Comparison of ENCODE assay signal across 10 mouse cellular contexts in the genomic region with DNA sequence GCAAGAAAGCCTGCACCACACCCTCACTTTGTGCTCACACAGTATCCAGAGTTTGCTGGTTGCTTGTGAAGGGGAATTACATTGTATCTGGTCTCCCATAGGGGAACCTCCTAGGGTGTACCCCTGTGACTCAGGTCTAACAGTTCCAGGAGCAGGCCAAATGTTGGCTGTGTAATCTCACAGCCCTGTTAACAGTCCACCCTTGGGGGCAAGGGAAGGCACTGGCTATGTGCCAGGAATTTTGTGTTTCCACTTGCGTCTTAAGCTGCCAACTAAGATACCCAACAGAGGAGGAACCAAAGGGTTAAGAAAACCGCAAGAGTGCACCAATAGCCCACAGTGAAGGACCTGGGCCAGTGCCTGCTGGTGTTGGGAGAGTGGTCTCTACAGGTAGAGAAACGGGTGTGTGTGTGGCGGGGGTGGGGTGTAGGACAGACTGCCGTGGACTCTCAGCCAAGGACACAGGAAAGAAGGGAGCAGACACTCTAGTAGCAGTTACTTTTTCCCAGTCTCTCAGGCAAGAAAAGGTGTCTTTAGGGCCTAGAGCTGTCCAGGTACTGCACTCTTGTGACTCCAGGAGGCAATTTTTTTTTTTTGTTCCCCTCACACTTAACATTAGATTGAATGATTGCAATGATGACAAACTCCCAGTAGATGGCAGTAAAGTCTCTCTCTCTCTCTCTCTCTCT. TPM values are rescaled to one million over a fixed set of nuclear protein-coding genes. Genes with fewer than 3 reads are reported as not detected.
A peak's percentile ranks its signal among the peaks of the same experiment; 100 is the strongest.
DNase-seq lines count a peak whose midpoint lies in the region; ATAC-seq and TF ChIP-seq lines count a peak whose summit lies in the region.
"Had no signal": no experiment of that assay in that cellular context is flagged by ENCODE, and none has a peak within 500 bp of the region (broad histone marks: within the 10 kb centered on the region; RNA-seq: fewer than 3 reads in every experiment).

No protein-coding gene starts in this region.

- no peak overlapping the region for H3K4me2 ChIP-seq in forebrain, embryonic 11.5 days (ENCODE audit: low read depth, low read length, severe bottlenecking)
- no peak overlapping the region for H3K4me2 ChIP-seq in forebrain, embryonic 12.5 days
- no peak overlapping the region for H3K4me2 ChIP-seq in midbrain, embryonic 11.5 days
- H3K4me2 ChIP-seq in midbrain, embryonic 16.5 days (ENCODE audit: low read length) = no peak overlapping the region
- H3K4me2 ChIP-seq in heart, embryonic 16.5 days (ENCODE audit: low read depth, low read length) = peak overlapping the region; percentile 49
- no peak overlapping the region for H3K4me2 ChIP-seq in stomach, postnatal 0 days (replicated peaks; ENCODE audit: low read depth)
- H3K4me2 ChIP-seq: stomach, embryonic 15.5 days had no signal

- no peak for ATAC-seq in forebrain, embryonic 11.5 days (replicated peaks; ENCODE audit: low FRiP score)
- ATAC-seq in forebrain, embryonic 12.5 days (ENCODE audit: low FRiP score) = no peak
- peak; percentile 38 for ATAC-seq in midbrain, embryonic 11.5 days (ENCODE audit: low FRiP score)
- ATAC-seq in midbrain, embryonic 16.5 days = no peak
- 0 out of 2 replicates have a peak, but pooled peaks have one; percentile 7 for ATAC-seq in heart, embryonic 16.5 days (replicated peaks; ENCODE audit: extremely low read depth, insufficient read depth, low FRiP score)
- ATAC-seq in stomach, postnatal 0 days (ENCODE audit: low FRiP score, low TSS enrichment) = peak; percentile 31

- TF ChIP-seq CTCF in stomach, postnatal 0 days (IDR thresholded peaks at IDR 0.05; ENCODE audit: low read depth) = peak; percentile 68

- no peaks in the 10 kb centered on the region for H3K9me3 ChIP-seq in forebrain, embryonic 11.5 days (ENCODE audit: control insufficient read depth, low read length)
- no peaks in the 10 kb centered on the region for H3K9me3 ChIP-seq in forebrain, embryonic 12.5 days
- H3K9me3 ChIP-seq in midbrain, embryonic 11.5 days (ENCODE audit: control insufficient read depth, low read length) = no peaks in the 10 kb centered on the region
- H3K9me3 ChIP-seq in midbrain, embryonic 16.5 days (replicated peaks; ENCODE audit: control insufficient read depth, low read length, poor library complexity, severe bottlenecking) = no peaks in the 10 kb centered on the region
- 0 out of 2 replicates have a peak, but pooled peaks cover 2% of the 10 kb centered on the region for H3K9me3 ChIP-seq in heart, embryonic 16.5 days (replicated peaks; ENCODE audit: control insufficient read depth, low read length)
- H3K9me3 ChIP-seq in stomach, postnatal 0 days (ENCODE audit: control insufficient read depth, low read length) = no peaks in the 10 kb centered on the region
- H3K9me3 ChIP-seq: stomach, embryonic 15.5 days had no signal

- DNase-seq in forebrain, embryonic 11.5 days (ENCODE audit: low spot score) = peak; percentile 49
- DNase-seq in midbrain, embryonic 11.5 days (ENCODE audit: low spot score, missing footprints) = peak; percentile 91
- DNase-seq in stomach, postnatal 0 days (ENCODE audit: low spot score) = no peak
- no peak for DNase-seq in lung, adult 18-20 months
- DNase-seq in spleen, postnatal 4 days (ENCODE audit: low spot score in 2 of 2) = no peak
- DNase-seq: layer of hippocampus, postnatal 36 days had no signal

- no peak overlapping the region for H3K9ac ChIP-seq in forebrain, embryonic 11.5 days (ENCODE audit: low read length)
- H3K9ac ChIP-seq in forebrain, embryonic 12.5 days = no peak overlapping the region
- no peak overlapping the region for H3K9ac ChIP-seq in midbrain, embryonic 11.5 days (ENCODE audit: low read length)
- H3K9ac ChIP-seq in midbrain, embryonic 16.5 days (ENCODE audit: low read depth, low read length) = no peak overlapping the region
- H3K9ac ChIP-seq in heart, embryonic 16.5 days (ENCODE audit: low read length) = peak overlapping the region; percentile 49
- no peak overlapping the region for H3K9ac ChIP-seq in stomach, postnatal 0 days (ENCODE audit: low read length)
- H3K9ac ChIP-seq: stomach, embryonic 15.5 days had no signal

- no peak for TF ChIP-seq EP300 in stomach, postnatal 0 days (optimal IDR thresholded peaks at IDR 0.05)

- H3K27ac ChIP-seq in forebrain, embryonic 11.5 days (ENCODE audit: low read depth, low read length) = no peak overlapping the region
- H3K27ac ChIP-seq in forebrain, embryonic 12.5 days = no peak overlapping the region
- no peak overlapping the region for H3K27ac ChIP-seq in midbrain, embryonic 11.5 days (ENCODE audit: low read depth, low read length)
- no peak overlapping the region for H3K27ac ChIP-seq in midbrain, embryonic 16.5 days (ENCODE audit: low read length)
- H3K27ac ChIP-seq in heart, embryonic 16.5 days (ENCODE audit: low read length) = peak overlapping the region; percentile 88
- no peak overlapping the region for H3K27ac ChIP-seq in stomach, postnatal 0 days (replicated peaks)
- H3K27ac ChIP-seq: stomach, embryonic 15.5 days had no signal

- H3K27me3 ChIP-seq in forebrain, embryonic 11.5 days (ENCODE audit: control insufficient read depth, insufficient read depth, low read length) = no peaks in the 10 kb centered on the region
- H3K27me3 ChIP-seq in forebrain, embryonic 12.5 days = no peaks in the 10 kb centered on the region
- H3K27me3 ChIP-seq in midbrain, embryonic 11.5 days (ENCODE audit: control insufficient read depth, insufficient read depth, low read length) = no peaks in the 10 kb centered on the region
- H3K27me3 ChIP-seq in midbrain, embryonic 16.5 days (ENCODE audit: control insufficient read depth, insufficient read depth, low read depth, low read length) = no peaks in the 10 kb centered on the region
- no peaks in the 10 kb centered on the region; the same call in 1 of the 2 replicates for H3K27me3 ChIP-seq in heart, embryonic 16.5 days (ENCODE audit: control insufficient read depth, insufficient read depth, low read length)
- H3K27me3 ChIP-seq in stomach, postnatal 0 days (ENCODE audit: control insufficient read depth, insufficient read depth, low read length) = no peaks in the 10 kb centered on the region
- H3K27me3 ChIP-seq: stomach, embryonic 15.5 days had no signal

- H3K4me3 ChIP-seq in forebrain, embryonic 11.5 days (ENCODE audit: low read depth, low read length) = no peak overlapping the region
- H3K4me3 ChIP-seq in forebrain, embryonic 12.5 days (replicated peaks) = no peak overlapping the region
- no peak overlapping the region for H3K4me3 ChIP-seq in midbrain, embryonic 11.5 days (ENCODE audit: low read depth, low read length)
- H3K4me3 ChIP-seq in midbrain, embryonic 16.5 days (ENCODE audit: low read depth, low read length) = no peak overlapping the region
- no peak overlapping the region for H3K4me3 ChIP-seq in heart, embryonic 16.5 days (ENCODE audit: low read length)
- H3K4me3 ChIP-seq in stomach, postnatal 0 days (ENCODE audit: low read depth, low read length) = no peak overlapping the region
- H3K4me3 ChIP-seq: stomach, embryonic 15.5 days had no signal

- 68% methylated on average over 5 of the region's 5 CpGs for WGBS in forebrain, embryonic 11.5 days
- whole genome bisulfite sequencing in forebrain, embryonic 12.5 days = 65% methylated on average over 5 of the region's 5 CpGs
- 56% methylated on average over 5 of the region's 5 CpGs for WGBS in midbrain, embryonic 11.5 days
- WGBS in midbrain, embryonic 16.5 days = 64% methylated on average over 5 of the region's 5 CpGs
- 32% methylated on average over 5 of the region's 5 CpGs for WGBS in heart, embryonic 16.5 days
- WGBS in stomach, postnatal 0 days = 44% methylated on average over 5 of the region's 5 CpGs

- H3K4me1 ChIP-seq in forebrain, embryonic 11.5 days (replicated peaks; ENCODE audit: control insufficient read depth, insufficient read depth, low read length) = no peaks in the 10 kb centered on the region
- H3K4me1 ChIP-seq in forebrain, embryonic 12.5 days = peaks cover 8% of the 10 kb centered on the region
- H3K4me1 ChIP-seq in midbrain, embryonic 11.5 days (ENCODE audit: control insufficient read depth, insufficient read depth, low read length) = no peaks in the 10 kb centered on the region
- peaks cover 15% of the 10 kb centered on the region for H3K4me1 ChIP-seq in midbrain, embryonic 16.5 days (ENCODE audit: control insufficient read depth, insufficient read depth, low read length)
- H3K4me1 ChIP-seq in heart, embryonic 16.5 days (ENCODE audit: control insufficient read depth, insufficient read depth, low read length) = peaks cover 12% of the 10 kb centered on the region
- no peaks in the 10 kb centered on the region for H3K4me1 ChIP-seq in stomach, postnatal 0 days (replicated peaks; ENCODE audit: control insufficient read depth, insufficient read depth)
- H3K4me1 ChIP-seq: stomach, embryonic 15.5 days had no signal

- H3K36me3 ChIP-seq in forebrain, embryonic 11.5 days (ENCODE audit: control insufficient read depth, insufficient read depth, low read length) = no peaks in the 10 kb centered on the region
- no peaks in the 10 kb centered on the region for H3K36me3 ChIP-seq in forebrain, embryonic 12.5 days (replicated peaks)
- H3K36me3 ChIP-seq in midbrain, embryonic 11.5 days (ENCODE audit: control insufficient read depth, insufficient read depth, low read length) = no peaks in the 10 kb centered on the region
- no peaks in the 10 kb centered on the region for H3K36me3 ChIP-seq in midbrain, embryonic 16.5 days (ENCODE audit: control insufficient read depth, insufficient read depth, low read length)
- H3K36me3 ChIP-seq in heart, embryonic 16.5 days (ENCODE audit: control insufficient read depth, insufficient read depth) = no peaks in the 10 kb centered on the region
- no peaks in the 10 kb centered on the region for H3K36me3 ChIP-seq in stomach, postnatal 0 days (ENCODE audit: control insufficient read depth, insufficient read depth, low read length)
- H3K36me3 ChIP-seq: stomach, embryonic 15.5 days had no signal

RNA-seq across cellular contexts. Expression of gene Zdhhc22, which starts 10.1 kb away (rescaled TPM):
- 0.15 and 0.17 TPM in 2 replicates for polyA plus RNA-seq in forebrain, embryonic 11.5 days (2014; fragmentation: Nextera tagmentation; extraction: Ambion mirVana)
- polyA plus RNA-seq in forebrain, embryonic 12.5 days (2016; fragmentation: Nextera tagmentation; extraction: Ambion mirVana) = 1.1 and 1.6 TPM in 2 replicates
- polyA plus RNA-seq in midbrain, embryonic 11.5 days (2014; fragmentation: Nextera tagmentation; extraction: Ambion mirVana) = 0.41 and 0.51 TPM in 2 replicates
- 24.4 and 28.1 TPM in 2 replicates for polyA plus RNA-seq in midbrain, embryonic 16.5 days (2015; fragmentation: Nextera tagmentation; extraction: Ambion mirVana)
- polyA plus RNA-seq in heart, embryonic 16.5 days (2015; fragmentation: Nextera tagmentation; extraction: Ambion mirVana) = 0.07 TPM in 2 replicates
- 0.53 and 0.58 TPM in 2 replicates for polyA plus RNA-seq in stomach, postnatal 0 days (2015; fragmentation: Nextera tagmentation; extraction: Ambion mirVana)

RNA-seq across cellular contexts. Expression of gene Tmem63c, which starts 20.8 kb away (rescaled TPM):
- polyA plus RNA-seq in forebrain, embryonic 11.5 days (2014; fragmentation: Nextera tagmentation; extraction: Ambion mirVana) = 0.25 and 0.32 TPM in 2 replicates
- 1.5 and 1.6 TPM in 2 replicates for polyA plus RNA-seq in forebrain, embryonic 12.5 days (2016; fragmentation: Nextera tagmentation; extraction: Ambion mirVana)
- 0.64 and 0.77 TPM in 2 replicates for polyA plus RNA-seq in midbrain, embryonic 11.5 days (2014; fragmentation: Nextera tagmentation; extraction: Ambion mirVana)
- 12.9 and 13.7 TPM in 2 replicates for polyA plus RNA-seq in midbrain, embryonic 16.5 days (2015; fragmentation: Nextera tagmentation; extraction: Ambion mirVana)
- polyA plus RNA-seq in heart, embryonic 16.5 days (2015; fragmentation: Nextera tagmentation; extraction: Ambion mirVana) = 0.11 TPM in 1 of 2 replicates, not detected in the other
- 0.72 and 0.74 TPM in 2 replicates for polyA plus RNA-seq in stomach, postnatal 0 days (2015; fragmentation: Nextera tagmentation; extraction: Ambion mirVana)

RNA-seq across cellular contexts. Expression of gene Cipc, which starts 53.5 kb away (rescaled TPM):
- polyA plus RNA-seq in forebrain, embryonic 11.5 days (2014; fragmentation: Nextera tagmentation; extraction: Ambion mirVana) = 46.5 and 48.7 TPM in 2 replicates
- 49.5 and 51.4 TPM in 2 replicates for polyA plus RNA-seq in forebrain, embryonic 12.5 days (2016; fragmentation: Nextera tagmentation; extraction: Ambion mirVana)
- 37.9 and 38.4 TPM in 2 replicates for polyA plus RNA-seq in midbrain, embryonic 11.5 days (2014; fragmentation: Nextera tagmentation; extraction: Ambion mirVana)
- polyA plus RNA-seq in midbrain, embryonic 16.5 days (2015; fragmentation: Nextera tagmentation; extraction: Ambion mirVana) = 56.6 and 57.8 TPM in 2 replicates
- 25.1 and 25.9 TPM in 2 replicates for polyA plus RNA-seq in heart, embryonic 16.5 days (2015; fragmentation: Nextera tagmentation; extraction: Ambion mirVana)
- polyA plus RNA-seq in stomach, postnatal 0 days (2015; fragmentation: Nextera tagmentation; extraction: Ambion mirVana) = 10.1 and 10.8 TPM in 2 replicates

Comparison
In these comparisons a context has a peak if more than half of its experiments do, and no peak if none do; other contexts are left out.
1. ATAC-seq: peak in midbrain, embryonic 11.5 days (single experiment), heart, embryonic 16.5 days (single experiment) and stomach, postnatal 0 days (single experiment); none in forebrain, embryonic 11.5 days (single experiment), forebrain, embryonic 12.5 days (single experiment) and midbrain, embryonic 16.5 days (single experiment).
2. DNase-seq: peak in forebrain, embryonic 11.5 days (single experiment) and midbrain, embryonic 11.5 days (single experiment); none in stomach, postnatal 0 days (single experiment), lung, adult 18-20 months (0 of 2) and spleen, postnatal 4 days (0 of 2).